Mouse (Mus musculus) liver, adult 10 weeks (tissue): ENCODE results near the gene Prss33. TPM values are rescaled to one million over a fixed set of nuclear protein-coding genes. Genes with fewer than 3 reads are reported as not detected.

Source experiments
- polyA plus RNA-seq: library from polyadenylated mRNA; stranded (reverse); fragments of 350-450 nt; fragmentation: Illumina TruSeq; extraction: RNeasy Lipid Tissue Mini Kit (QIAGEN cat#74804); gene quantifications from one replicate; pipeline ENCODE4 v1.2.3, GENCODE M21; 2014; ENCODE audit warnings: low read depth, low replicate concordance

Prss33 gene
- polyA plus RNA-seq = not detected

DNA sequence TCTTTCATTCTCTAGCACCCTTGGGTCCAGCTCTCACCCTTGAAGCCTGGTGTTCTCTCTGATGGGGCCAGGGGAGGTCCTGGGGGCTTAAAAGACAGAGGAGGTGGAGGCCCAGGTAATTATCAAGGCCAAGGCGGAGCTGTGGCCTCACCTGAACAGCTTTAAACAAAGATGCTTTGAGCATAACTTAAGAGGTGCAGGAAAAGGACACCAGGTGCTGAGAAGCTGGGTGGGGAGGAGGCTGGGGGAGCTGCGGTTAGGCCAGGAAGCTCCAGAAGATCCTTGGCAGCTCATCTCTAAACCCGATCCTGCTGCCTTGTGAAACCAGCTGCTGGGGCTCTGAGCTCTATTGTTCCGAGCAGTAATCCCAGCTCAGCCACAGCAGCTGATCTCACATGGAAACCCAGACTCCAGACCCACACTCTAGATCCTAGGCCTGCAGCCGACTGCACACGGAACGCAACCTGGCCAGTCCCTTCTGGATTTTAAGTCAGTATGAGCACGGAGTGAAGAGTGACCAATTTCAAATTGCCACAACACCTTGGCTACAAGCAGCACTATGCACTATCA lies at the start of gene Prss33:
TSS of gene Prss33 (minus strand) at position 51 of the 570 bp plus-strand sequence.

DNA sequence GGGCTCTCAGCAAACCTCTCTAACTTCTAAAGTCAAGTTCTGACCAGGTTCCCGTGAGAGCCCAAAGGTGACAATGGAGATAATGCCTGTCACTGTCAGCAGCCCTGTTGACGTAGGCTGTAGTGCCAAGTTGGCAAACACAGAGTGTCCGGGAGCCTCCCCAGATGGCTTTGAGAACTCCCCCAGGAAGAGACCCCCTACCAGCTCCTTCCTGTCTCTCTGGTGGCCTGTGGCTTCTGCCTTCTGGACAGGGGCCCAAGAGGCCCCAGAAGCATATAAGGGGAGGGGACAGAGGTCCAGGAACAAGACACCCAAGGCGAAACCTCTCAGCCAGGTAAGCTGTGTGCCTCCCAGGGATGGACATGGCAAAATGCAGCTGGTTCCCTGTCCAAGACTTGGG lies 44.7 kb upstream of the Prss33 start, which contains the start of the genes Dcpp1 and Dcpp2:
TSS of gene Dcpp1 (plus strand) at position 301 of the 400 bp plus-strand sequence.
TSS of gene Dcpp2 (plus strand) at position 305 of the 400 bp plus-strand sequence.

DNA sequence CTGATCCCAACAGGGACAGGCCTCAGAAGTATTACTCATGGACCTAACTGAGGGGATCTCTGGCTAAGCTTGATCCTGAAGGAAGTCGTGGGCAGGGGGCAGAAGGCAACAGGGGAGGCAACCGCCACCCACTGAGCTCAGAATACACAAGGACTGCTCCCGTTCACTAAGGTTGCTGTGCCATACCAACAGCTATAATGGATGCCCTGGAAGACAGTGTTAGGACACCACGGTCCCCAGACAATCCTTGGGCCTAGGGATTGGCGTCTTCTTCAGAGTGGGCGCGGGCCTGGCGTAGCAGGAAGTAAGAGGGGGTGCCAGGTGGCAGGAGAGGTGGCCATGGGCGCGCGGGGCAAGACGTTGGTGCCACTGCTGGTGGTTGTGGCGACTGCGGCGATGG lies 31.9 kb upstream of the Prss33 start, which contains the start of gene Prss21:
TSS of gene Prss21 (plus strand) at position 301 of the 400 bp plus-strand sequence.

DNA sequence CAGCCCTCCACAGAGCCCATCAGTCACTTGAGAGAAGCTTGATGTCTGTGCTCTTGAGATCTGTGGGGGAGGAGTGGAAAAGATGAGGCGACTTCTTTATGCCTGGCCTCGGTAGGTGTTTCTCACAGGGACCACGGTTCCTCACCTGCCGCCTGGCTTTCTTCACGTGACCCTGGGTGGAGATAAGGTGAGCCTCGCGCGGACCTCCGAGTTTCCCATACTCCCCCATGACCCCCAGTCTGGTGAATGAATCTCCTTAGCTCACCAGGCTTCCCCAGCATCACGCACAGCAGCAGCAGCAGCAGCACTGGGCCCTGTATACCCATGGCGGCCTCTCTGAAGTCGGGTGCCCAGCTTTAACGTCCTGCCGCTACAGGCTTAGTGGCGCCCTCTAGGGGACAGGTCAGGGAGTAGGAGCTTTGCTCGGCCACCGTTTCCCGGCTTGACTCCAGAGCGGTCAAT lies 8.0 kb upstream of the Prss33 start, which contains the start of the genes Prss32 and Prss41:
TSS of gene Prss32 (plus strand) at position 44 of the 462 bp plus-strand sequence.
TSS of gene Prss41 (minus strand) at position 361 of the 462 bp plus-strand sequence.

DNA sequence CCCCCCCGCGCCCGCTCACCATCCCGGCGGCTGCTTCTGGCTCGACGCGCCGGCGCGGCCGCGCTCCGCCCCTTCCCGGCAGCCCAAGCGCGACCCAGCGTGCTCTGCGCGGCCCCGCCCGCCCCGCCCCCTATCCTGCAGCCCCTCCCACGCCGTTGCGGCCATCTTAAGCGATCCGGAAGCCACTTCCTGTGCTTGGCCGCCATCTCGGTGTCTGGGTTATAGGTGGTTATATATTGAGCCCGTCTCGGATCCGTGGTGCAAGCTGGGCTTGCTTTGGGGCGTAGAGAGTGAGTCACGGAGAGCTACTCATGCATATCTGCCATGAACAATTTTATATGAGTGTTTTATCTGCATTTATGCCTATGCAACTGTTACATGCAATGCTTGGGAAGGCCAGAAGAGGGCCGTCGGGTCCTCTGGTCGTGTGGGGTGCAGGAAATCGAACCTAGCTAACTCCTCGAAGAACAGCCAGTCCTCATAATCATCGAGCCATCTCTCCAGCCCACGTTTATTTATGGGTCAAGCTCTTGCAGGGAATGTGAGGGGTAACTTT lies 6.7 kb downstream of the Prss33 start, which contains the start of gene Elob:
TSS of gene Elob (minus strand) at position 73 of the 556 bp plus-strand sequence.

DNA sequence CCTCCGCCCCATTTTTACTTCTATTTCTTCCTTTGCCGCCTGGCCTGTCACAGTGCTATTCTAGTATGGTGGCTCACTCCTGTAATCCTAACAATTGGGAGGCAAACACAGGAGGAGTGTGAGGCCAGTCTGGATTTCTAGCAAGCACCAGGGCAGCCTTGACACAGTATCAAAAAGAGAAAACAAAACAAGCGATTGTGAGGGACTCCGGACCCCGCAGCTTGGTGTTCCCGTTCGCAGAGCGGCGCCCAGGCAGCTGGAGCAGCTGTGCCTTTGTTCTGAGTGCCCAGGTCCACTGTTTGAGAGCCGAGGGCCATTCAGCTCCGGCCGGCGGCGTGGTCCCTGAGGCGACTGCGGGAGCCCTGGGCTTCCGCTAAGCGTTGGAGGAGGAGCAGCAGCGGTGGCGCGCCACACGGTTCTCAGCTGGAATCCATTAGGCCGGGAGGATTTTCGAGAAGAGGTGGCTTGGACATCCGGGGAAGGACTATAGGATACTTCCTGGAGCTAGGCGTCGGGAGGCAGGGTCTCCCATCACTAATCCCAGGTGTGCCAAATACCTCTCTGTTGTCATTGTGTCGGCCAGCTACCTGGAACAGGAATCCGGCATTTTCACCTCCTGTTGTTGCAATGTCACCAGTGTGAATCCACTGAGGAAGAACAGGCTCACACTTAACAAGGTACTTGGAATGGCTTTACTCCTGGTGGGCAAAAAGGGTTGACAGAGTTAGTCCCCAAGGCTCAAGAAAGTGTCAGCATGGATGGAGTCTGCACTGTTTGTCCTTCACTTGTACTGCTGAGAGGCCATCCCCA lies 45.4 kb downstream of the Prss33 start, which contains the start of gene Srrm2:
TSS of gene Srrm2 (plus strand) at position 264 of the 810 bp plus-strand sequence.

DNA sequence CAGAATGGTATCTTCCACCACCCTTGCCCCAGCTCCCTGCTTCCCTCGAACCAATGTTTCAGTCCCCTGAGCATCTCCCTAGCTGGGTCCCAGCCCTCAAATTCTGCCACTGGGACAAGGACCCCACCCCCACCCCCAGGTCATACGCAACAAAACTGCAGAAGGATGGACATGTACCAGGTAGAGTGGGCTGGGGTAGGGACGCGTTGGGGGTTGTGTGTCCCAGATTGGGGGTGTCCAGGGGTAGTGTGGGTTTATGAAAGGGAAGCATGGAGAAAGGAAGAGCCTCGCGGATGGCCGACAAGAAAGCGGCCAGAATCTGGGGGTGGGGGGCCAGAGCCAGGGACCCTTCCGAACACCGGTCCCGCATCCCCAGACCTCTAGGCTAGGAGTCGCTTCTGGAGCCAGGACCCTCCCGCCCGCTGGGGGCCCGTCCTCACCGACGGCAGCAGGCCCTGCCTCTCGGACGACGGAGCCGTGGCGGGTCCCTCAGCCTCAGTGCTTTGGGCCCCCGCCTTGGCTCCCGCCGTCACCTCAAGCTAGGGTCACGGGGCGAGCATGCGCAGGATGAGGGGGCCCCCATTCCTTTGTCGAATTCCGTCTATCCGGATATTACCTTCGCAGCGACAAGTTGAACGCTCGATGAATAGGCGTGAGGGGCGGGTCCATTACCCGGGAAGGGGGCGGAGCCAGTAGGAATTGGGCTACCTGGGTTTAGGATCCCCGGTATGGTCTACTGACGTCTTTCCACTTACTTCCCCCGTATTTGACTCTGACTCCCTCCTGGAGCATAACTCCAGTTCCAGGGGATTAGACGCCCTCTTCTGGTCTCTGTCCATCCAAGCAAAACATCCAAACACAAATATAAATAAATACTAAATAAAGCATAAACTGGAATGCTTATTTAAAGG lies 50.0 kb downstream of the Prss33 start, which contains the start of gene Flywch2:
TSS of gene Flywch2 (minus strand) at position 521 of the 911 bp plus-strand sequence.

Other genes starting within 250 kb of the Prss33 start
- not detected for gene Zfp13, start 236.6 kb downstream of the Prss33 start, polyA plus RNA-seq
- not detected for gene Zscan10, start 235.2 kb downstream of the Prss33 start, polyA plus RNA-seq
- gene Mmp25, start 190.8 kb downstream of the Prss33 start, polyA plus RNA-seq = not detected
- gene Bicdl2, start 175.6 kb downstream of the Prss33 start, polyA plus RNA-seq = not detected
- 6.7 TPM for gene Hcfc1r1, start 162.5 kb downstream of the Prss33 start, polyA plus RNA-seq
- 0.82 TPM for gene Thoc6, start 162.2 kb downstream of the Prss33 start, polyA plus RNA-seq
- gene Tnfrsf12a, start 158.6 kb downstream of the Prss33 start, polyA plus RNA-seq = 0.85 TPM
- not detected for gene Cldn6, start 156.8 kb downstream of the Prss33 start, polyA plus RNA-seq
- not detected for gene Cldn9, start 152.0 kb downstream of the Prss33 start, polyA plus RNA-seq
- not detected for gene 1520401A03Rik, start 113.3 kb downstream of the Prss33 start, polyA plus RNA-seq
- 0.19 TPM for gene Pkmyt1, start 109.7 kb downstream of the Prss33 start, polyA plus RNA-seq
- gene Paqr4, start 95.2 kb downstream of the Prss33 start, polyA plus RNA-seq = 0.61 TPM
- gene Kremen2, start 90.2 kb downstream of the Prss33 start, polyA plus RNA-seq = not detected
- gene Flywch1, start 64.5 kb downstream of the Prss33 start, polyA plus RNA-seq = 1.4 TPM
- gene Flywch2, start 50.0 kb downstream of the Prss33 start, polyA plus RNA-seq = not detected
- gene Srrm2, start 45.5 kb downstream of the Prss33 start, polyA plus RNA-seq = 42.5 TPM
- gene Elob, start 6.9 kb downstream of the Prss33 start, polyA plus RNA-seq = 9.9 TPM
- gene Prss32, start 7.8 kb upstream of the Prss33 start, polyA plus RNA-seq = not detected
- gene Prss41, start 8.1 kb upstream of the Prss33 start, polyA plus RNA-seq = not detected
- not detected for gene Prss21, start 32.0 kb upstream of the Prss33 start, polyA plus RNA-seq
- gene Dcpp1, start 44.8 kb upstream of the Prss33 start, polyA plus RNA-seq = not detected
- not detected for gene Dcpp2, start 44.8 kb upstream of the Prss33 start, polyA plus RNA-seq
- gene Dcpp3, start 81.4 kb upstream of the Prss33 start, polyA plus RNA-seq = not detected
- gene Sbp, start 105.6 kb upstream of the Prss33 start, polyA plus RNA-seq = not detected
- gene Sbpl, start 119.2 kb upstream of the Prss33 start, polyA plus RNA-seq = not detected
- not detected for gene Prss30, start 144.5 kb upstream of the Prss33 start, polyA plus RNA-seq
- not detected for gene Prss22, start 162.0 kb upstream of the Prss33 start, polyA plus RNA-seq
- not detected for gene Prss27, start 202.1 kb upstream of the Prss33 start, polyA plus RNA-seq
- gene Kctd5, start 237.4 kb upstream of the Prss33 start, polyA plus RNA-seq = 7.5 TPM